Mouse (Mus musculus) embryonic facial prominence, embryonic 10.5 days (tissue): ENCODE results near the gene Fam129c. TPM values are rescaled to one million over a fixed set of nuclear protein-coding genes. Genes with fewer than 3 reads are reported as not detected.

ENCODE experiments used
- DNase-seq: peaks from one replicate; pipeline ENCODE4 v3.0.0-alpha.2; 2017; ENCODE audit warnings: low spot score
- H3K27ac ChIP-seq: fragments of 300-500 bp; sonication (generic); replicated peaks from 2 replicates; pipeline ENCODE4 v1.5.1; 2016; ENCODE audit warnings: mild to moderate bottlenecking
- H3K27me3 ChIP-seq: fragments of 300-500 bp; sonication (generic); replicated peaks from 2 replicates; pipeline ENCODE4 v1.6.1; 2016; ENCODE audit warnings: low read depth, mild to moderate bottlenecking; ENCODE audit not compliant: poor library complexity, severe bottlenecking
- H3K36me3 ChIP-seq: fragments of 300-500 bp; sonication (generic); replicated peaks from 2 replicates; pipeline ENCODE4 v1.6.1; 2016; ENCODE audit warnings: mild to moderate bottlenecking, moderate library complexity
- H3K4me1 ChIP-seq: fragments of 300-500 bp; sonication (generic); 2 replicates; pipeline ENCODE4 v1.6.1; 2016
- H3K4me3 ChIP-seq: fragments of 300-500 bp; sonication (generic); 2 replicates; pipeline ENCODE4 v1.5.1; 2016; ENCODE audit warnings: mild to moderate bottlenecking, moderate library complexity
- H3K9me3 ChIP-seq: fragments of 300-500 bp; sonication (generic); 2 replicates; pipeline ENCODE4 v1.6.1; 2016; ENCODE audit warnings: mild to moderate bottlenecking
- WGBS: fragments of 180-500 bp; shearing (Covaris S2); methylation state at CpG from one replicate; pipeline ENCODE4 v1.1.7; 2016; 5-methylcytosine and 5-hydroxymethylcytosine counted together
- polyA plus RNA-seq: library from polyadenylated mRNA; unstranded; fragments of >200 nt; fragmentation: Nextera tagmentation; extraction: Ambion mirVana; gene quantifications from 2 replicates; pipeline ENCODE4 v1.2.1, GENCODE M21; 2016

Gene Fam129c
- polyA plus RNA-seq, 1 experiment from 2014 or later = 5.0 TPM

- Histone ChIP-seq H3K9me3 (peaks cover 8% of the 10 kb centered on the region), H3K27me3 (peaks cover 76% of the 10 kb centered on the region), H3K36me3 (no peaks in the 10 kb centered on the region), H3K27ac (no peak within 1 kb of the TSS), H3K4me1 (peaks cover 39% of the 10 kb centered on the region), H3K4me3 (no peak within 1 kb of the TSS)
- DNase-seq = no peak
- 57% methylated on average over 3 of the region's 3 CpGs for WGBS
These were observed 30.9 kb upstream of the Fam129c start, which contains the start of gene Nxnl1 for GRCm38 (mm10) chr8:71566501-71566900. Gene Nxnl1 (minus strand): TSS chr8:71566601.

- WGBS = 81% methylated on average over 7 of the region's 7 CpGs
- peaks cover 8% of the 10 kb centered on the region for H3K9me3 ChIP-seq
- no peak overlapping the region for H3K4me3 ChIP-seq
- peaks cover 65% of the 10 kb centered on the region for H3K27me3 ChIP-seq
- peaks cover 35% of the 10 kb centered on the region for H3K4me1 ChIP-seq
- DNase-seq = no peak
- H3K27ac ChIP-seq = no peak overlapping the region
- H3K36me3 ChIP-seq = no peaks in the 10 kb centered on the region
These were observed 29.9 kb upstream of the Fam129c start for GRCm38 (mm10) chr8:71567587-71567986.

- DNase-seq = no peak
- H3K4me1 ChIP-seq = peaks cover 33% of the 10 kb centered on the region
- H3K36me3 ChIP-seq = no peaks in the 10 kb centered on the region
- H3K27ac ChIP-seq = peak within 1 kb of the TSS; percentile 79
- peaks cover 56% of the 10 kb centered on the region for H3K27me3 ChIP-seq
- WGBS = 15% methylated on average over 13 of the region's 13 CpGs
- peak within 1 kb of the TSS; percentile 71 for H3K4me3 ChIP-seq
- peaks cover 8% of the 10 kb centered on the region for H3K9me3 ChIP-seq
These were observed 29.0 kb upstream of the Fam129c start, which contains the start of gene Slc27a1 for GRCm38 (mm10) chr8:71568387-71568937. Gene Slc27a1 (plus strand): TSS chr8:71568882.

- H3K4me1 ChIP-seq = peaks cover 33% of the 10 kb centered on the region
- H3K9me3 ChIP-seq = peaks cover 6% of the 10 kb centered on the region
- WGBS = 18% methylated on average over 6 of the region's 6 CpGs
- DNase-seq = no peak
- no peaks in the 10 kb centered on the region for H3K36me3 ChIP-seq
- H3K4me3 ChIP-seq = peak overlapping the region; percentile 71
- peaks cover 52% of the 10 kb centered on the region for H3K27me3 ChIP-seq
- peak overlapping the region; percentile 35; the same call in 1 of the 2 replicates for H3K27ac ChIP-seq
These were observed 28.5 kb upstream of the Fam129c start for GRCm38 (mm10) chr8:71568941-71569340.

- Histone ChIP-seq H3K27me3 (peaks cover 46% of the 10 kb centered on the region), H3K4me1 (peaks cover 33% of the 10 kb centered on the region), H3K9me3 (no peaks in the 10 kb centered on the region), H3K36me3 (no peaks in the 10 kb centered on the region), H3K27ac (peak overlapping the region; percentile 79), H3K4me3 (peak overlapping the region; percentile 71)
- WGBS = under 1% methylated on average over 51 of the region's 51 CpGs
- peak; percentile 90 for DNase-seq
These were observed 27.8 kb upstream of the Fam129c start for GRCm38 (mm10) chr8:71569366-71570290.

- Histone ChIP-seq H3K27ac (peak overlapping the region; percentile 79), H3K4me3 (peak overlapping the region; percentile 71), H3K9me3 (no peaks in the 10 kb centered on the region), H3K4me1 (peaks cover 33% of the 10 kb centered on the region), H3K36me3 (no peaks in the 10 kb centered on the region), H3K27me3 (peaks cover 40% of the 10 kb centered on the region)
- under 1% methylated on average over 41 of the region's 41 CpGs for WGBS
- DNase-seq = peak; percentile 94
These were observed 27.0 kb upstream of the Fam129c start for GRCm38 (mm10) chr8:71570291-71570954.

- H3K9me3 ChIP-seq = no peaks in the 10 kb centered on the region
- peaks cover 33% of the 10 kb centered on the region for H3K4me1 ChIP-seq
- WGBS = 86% methylated on average over 2 of the region's 2 CpGs
These were observed 25.4 kb upstream of the Fam129c start for GRCm38 (mm10) chr8:71572077-71572476.

GRCm38 (mm10) chr8:71572847-71573633 is 24.4 kb upstream of the Fam129c start:
- no peak for DNase-seq
- Histone ChIP-seq H3K9me3 (no peaks in the 10 kb centered on the region), H3K4me3 (no peak overlapping the region), H3K27me3 (peaks cover 14% of the 10 kb centered on the region), H3K4me1 (peaks cover 33% of the 10 kb centered on the region), H3K27ac (no peak overlapping the region; the same call in 1 of the 2 replicates), H3K36me3 (no peaks in the 10 kb centered on the region)
- WGBS = 82% methylated on average over 9 of the region's 9 CpGs

More at GRCm38 (mm10) chr8:71572077-71572476, 25.4 kb upstream of the Fam129c start:
- Histone ChIP-seq H3K27ac (no peak overlapping the region), H3K36me3 (no peaks in the 10 kb centered on the region), H3K27me3 (peaks cover 24% of the 10 kb centered on the region), H3K4me3 (no peak overlapping the region)
- no peak for DNase-seq

GRCm38 (mm10) chr8:71574426-71574825 is 23.0 kb upstream of the Fam129c start:
- Histone ChIP-seq H3K27ac (no peak overlapping the region), H3K27me3 (peaks cover 9% of the 10 kb centered on the region), H3K4me1 (peaks cover 21% of the 10 kb centered on the region), H3K9me3 (no peaks in the 10 kb centered on the region), H3K4me3 (no peak overlapping the region), H3K36me3 (peaks cover under 1% of the 10 kb centered on the region; the same call in 1 of the 2 replicates)
- DNase-seq = no peak
- WGBS = 84% methylated on average over 7 of the region's 7 CpGs

- DNase-seq = no peak
- Histone ChIP-seq H3K9me3 (no peaks in the 10 kb centered on the region), H3K4me3 (no peak overlapping the region), H3K27me3 (peaks cover 15% of the 10 kb centered on the region), H3K27ac (no peak overlapping the region), H3K4me1 (peaks cover 16% of the 10 kb centered on the region), H3K36me3 (peaks cover 4% of the 10 kb centered on the region; the same call in 1 of the 2 replicates)
- WGBS = 67% methylated on average over 1 of the region's 1 CpGs
These were observed 22.4 kb upstream of the Fam129c start for GRCm38 (mm10) chr8:71575020-71575419.

GRCm38 (mm10) chr8:71577856-71578387 is 19.5 kb upstream of the Fam129c start:
- Histone ChIP-seq H3K4me1 (0 out of 2 replicates have a peak, but pooled peaks cover 1% of the 10 kb centered on the region), H3K4me3 (no peak overlapping the region), H3K27ac (no peak overlapping the region), H3K27me3 (peaks cover 33% of the 10 kb centered on the region), H3K36me3 (peaks cover 17% of the 10 kb centered on the region), H3K9me3 (no peaks in the 10 kb centered on the region)
- 75% methylated on average over 4 of the region's 4 CpGs for WGBS
- no peak for DNase-seq
